Mouse (Mus musculus) R1 (cell line): ENCODE results near the gene Map4k5.

Experiments used
- DNase-seq: peaks from one replicate; pipeline ENCODE4 v3.0.0-alpha.2; 2018; ENCODE audit warnings: low read depth, low spot score

Map4k5 gene

GRCm38 (mm10) chr12:69788380-69788779 lies 104.6 kb downstream of the Map4k5 start:
- DNase-seq, result no peak

GRCm38 (mm10) chr12:69785471-69785870 lies 107.5 kb downstream of the Map4k5 start:
- no peak for DNase-seq

DNA sequence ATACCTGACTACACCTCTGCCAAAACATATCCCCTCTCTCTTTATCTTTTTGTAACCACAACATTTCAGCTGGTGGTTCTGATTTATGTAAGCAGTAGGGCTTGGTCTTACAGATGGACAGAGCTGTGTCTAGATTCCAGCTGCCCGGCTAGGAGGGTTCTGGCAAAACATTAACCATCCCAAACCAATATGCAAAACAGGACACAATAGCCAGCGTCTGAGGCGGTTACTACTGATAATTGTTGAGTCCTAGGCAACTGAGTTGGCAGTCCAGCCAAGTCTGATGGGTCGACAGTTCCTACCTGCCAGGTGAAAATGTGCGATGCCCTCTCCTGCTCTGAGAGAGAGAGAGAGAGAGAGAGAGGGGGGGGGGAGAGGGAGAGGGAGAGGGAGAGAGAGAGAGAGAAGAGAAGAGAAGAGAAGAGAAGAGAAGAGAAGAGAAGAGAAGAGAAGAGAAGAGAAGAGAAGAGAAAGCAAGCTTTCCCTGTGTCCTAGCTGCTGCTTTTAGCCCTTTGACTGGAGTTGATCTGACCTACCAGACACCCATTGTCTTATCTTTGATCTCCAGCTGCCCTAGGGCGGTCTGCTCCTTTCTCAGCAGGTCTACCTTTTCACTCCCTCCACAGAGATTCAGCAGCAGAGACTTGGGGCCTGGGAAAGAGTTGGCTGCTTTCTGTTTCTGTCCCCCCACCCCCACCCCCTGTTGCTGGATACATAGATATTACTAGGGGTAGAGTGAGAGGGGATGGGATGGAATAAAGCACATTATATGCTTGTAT lies 109.6 kb downstream of the Map4k5 start:
- no peak for DNase-seq

- no peak for DNase-seq
These were observed 110.9 kb downstream of the Map4k5 start for GRCm38 (mm10) chr12:69781935-69782650.

GRCm38 (mm10) chr12:69781480-69781879 lies 111.5 kb downstream of the Map4k5 start:
- no peak for DNase-seq

GRCm38 (mm10) chr12:69777957-69778356 lies 115.0 kb downstream of the Map4k5 start:
- no peak for DNase-seq

- DNase-seq, result no peak
These were observed 115.7 kb downstream of the Map4k5 start for GRCm38 (mm10) chr12:69777341-69777730.

- DNase-seq, result no peak
These were observed 116.2 kb downstream of the Map4k5 start for GRCm38 (mm10) chr12:69776607-69777340.

DNA sequence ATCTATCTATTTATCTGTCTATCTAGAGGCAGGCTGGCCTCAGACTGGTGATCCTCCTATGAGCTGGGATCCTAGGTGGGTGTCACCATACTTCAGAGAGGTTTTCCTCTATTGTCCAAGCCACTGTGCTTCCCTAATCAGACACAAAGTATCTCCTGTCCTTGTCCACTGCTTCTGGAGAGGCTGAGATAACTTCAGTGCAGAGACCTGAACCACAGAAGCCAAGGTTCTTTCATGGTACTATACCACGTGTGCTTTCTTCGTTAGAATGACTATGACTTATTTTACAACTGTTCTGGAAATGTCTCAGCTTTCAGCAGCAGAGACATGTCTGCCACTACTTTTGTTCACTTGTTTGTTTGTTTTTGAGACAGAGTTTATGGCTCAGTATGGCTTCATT lies 124.2 kb downstream of the Map4k5 start:
- DNase-seq, result no peak

DNA sequence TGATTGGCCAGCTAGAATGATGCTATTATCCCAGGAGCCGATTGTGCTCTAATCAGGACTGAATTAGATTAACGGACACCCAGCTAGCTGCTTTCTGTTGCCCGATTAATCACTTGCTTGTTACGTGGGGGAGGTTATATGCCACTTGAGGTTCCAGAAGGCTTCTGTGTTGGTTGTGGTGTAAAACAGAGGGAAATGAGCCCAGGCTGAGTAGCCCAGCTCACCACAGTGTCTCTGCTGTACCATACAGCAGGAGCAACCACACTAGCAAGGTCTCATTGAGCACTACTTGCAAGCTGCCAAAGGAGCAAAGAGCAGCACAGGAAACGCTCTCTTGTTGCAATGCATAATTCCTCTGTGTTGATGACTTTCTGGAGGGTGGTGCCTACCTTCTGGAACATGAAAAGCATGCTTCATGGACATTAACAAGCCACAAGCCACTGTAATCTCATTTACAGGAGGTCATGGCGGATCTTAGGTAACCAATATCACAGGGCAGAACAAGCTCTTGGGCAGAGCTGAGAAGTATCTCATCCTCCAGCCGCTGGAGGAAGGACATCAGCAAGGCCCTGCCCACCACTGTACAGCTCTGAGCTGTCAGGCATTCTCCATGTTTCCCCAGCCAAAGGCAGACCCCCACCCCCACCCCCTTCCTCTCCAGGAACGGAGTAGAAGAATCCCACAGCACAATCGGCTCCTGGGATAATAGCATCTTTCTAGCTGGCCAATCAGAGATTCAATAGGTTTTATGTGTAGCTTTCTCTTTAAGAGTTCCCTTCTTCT lies 125.3 kb downstream of the Map4k5 start:
- DNase-seq, result no peak

GRCm38 (mm10) chr12:69766185-69766904 lies 126.7 kb downstream of the Map4k5 start:
- no peak for DNase-seq

GRCm38 (mm10) chr12:69765543-69765942 lies 127.5 kb downstream of the Map4k5 start:
- no peak for DNase-seq

- DNase-seq, result no peak
These were observed 131.4 kb downstream of the Map4k5 start for GRCm38 (mm10) chr12:69761603-69762002.

DNA sequence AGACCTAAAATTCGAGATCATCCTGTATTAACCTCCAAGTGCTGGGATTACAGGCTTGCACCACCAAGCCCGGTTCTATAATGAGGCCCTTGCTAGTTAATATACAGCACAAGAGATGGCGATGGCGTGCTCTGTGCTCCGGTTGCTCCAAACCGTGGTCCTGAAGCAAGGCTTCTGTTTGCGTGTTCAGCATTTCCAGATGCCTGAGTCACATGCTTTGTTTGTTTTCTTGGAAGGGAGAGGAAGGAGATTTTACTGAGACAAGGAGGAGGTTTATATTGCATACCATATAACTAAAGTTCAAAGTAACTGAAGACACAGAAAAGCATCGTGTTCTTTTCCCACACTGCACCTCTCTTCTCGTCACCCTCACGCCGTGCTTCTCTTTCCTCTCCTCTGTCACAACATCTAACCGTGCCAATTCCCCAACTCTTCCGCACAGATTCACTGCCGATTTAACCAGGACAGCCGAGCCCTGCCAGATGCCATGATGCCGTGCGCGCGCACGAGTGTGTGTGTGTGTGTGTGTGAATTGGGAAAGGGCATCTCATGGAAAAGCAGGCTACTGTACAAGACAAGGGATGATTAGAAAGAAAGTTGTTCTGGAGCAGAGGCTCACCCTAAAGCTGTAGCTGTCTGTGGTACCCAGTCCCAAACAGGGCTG lies 132.1 kb downstream of the Map4k5 start:
- peak; percentile 24 for DNase-seq

DNA sequence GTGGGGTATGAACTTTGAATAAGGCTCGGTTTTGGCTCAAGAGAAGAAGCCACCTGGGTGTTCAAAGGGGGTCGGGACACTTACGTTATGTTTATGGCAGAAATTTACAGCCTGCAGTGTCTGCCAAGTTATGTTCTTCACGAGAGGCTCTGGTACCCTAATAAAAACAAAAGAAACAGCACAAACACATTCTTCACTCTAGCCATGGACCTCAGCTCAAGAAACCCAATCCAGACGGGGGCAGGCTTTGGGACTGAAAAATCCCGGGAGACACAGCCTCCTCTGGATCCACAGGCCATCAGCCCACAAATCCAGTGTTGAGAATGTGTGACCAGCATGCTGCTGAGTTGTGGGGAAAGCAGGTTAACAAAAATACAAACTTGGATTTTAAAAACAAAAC lies 133.0 kb downstream of the Map4k5 start:
- no peak for DNase-seq

- DNase-seq, result no peak
These were observed 133.6 kb downstream of the Map4k5 start for GRCm38 (mm10) chr12:69759267-69759885.

- peak; percentile 50 for DNase-seq
These were observed 134.5 kb downstream of the Map4k5 start for GRCm38 (mm10) chr12:69758221-69759185.

DNA sequence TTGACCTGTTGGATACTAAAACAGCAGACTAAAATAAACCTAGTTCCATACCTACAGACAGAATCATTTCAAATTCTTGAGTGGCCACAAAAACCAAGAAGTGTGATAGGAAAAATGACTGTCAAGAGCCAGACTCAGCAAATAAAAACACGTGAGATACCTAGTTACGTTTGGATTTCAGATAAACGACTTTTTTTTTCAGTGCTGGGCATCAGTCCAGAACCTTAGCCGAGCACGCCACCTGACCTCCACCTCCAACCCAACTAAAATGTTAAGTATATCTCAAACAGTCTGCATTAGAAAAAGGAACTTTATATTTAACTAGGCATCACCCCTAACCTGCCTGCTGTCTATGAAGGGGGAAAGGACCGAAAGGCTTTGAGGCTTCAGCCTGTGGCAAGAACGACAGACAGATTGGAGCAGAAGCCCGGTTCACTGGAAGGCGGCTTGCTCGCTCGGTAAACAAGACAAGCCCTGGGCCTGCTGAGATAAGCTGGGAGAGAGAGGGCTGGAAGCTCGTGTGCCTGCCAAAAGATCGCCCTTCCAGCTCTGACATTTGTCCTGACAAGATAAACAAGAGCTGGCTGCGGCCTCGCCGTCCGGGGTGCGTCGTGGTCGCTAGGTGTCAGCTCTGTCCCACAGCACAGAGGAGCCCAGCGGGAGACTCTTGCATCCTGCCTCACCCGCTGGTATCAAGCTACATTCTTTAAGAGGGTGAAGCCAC lies 135.4 kb downstream of the Map4k5 start:
- DNase-seq, result peak; percentile 76
